Mouse (Mus musculus) heart, embryonic 10.5 days (tissue): ENCODE data around the gene Oxct1. TPM values are rescaled to one million over a fixed set of nuclear protein-coding genes. Genes with fewer than 3 reads are reported as not detected.

Source experiments
- DNase-seq: peaks from one replicate; pipeline ENCODE4 v3.0.0-alpha.2; 2017; ENCODE audit warnings: low spot score
- H3K27ac ChIP-seq: fragments of 300-500 bp; sonication (generic); 2 replicates; pipeline ENCODE4 v1.5.1; 2016; ENCODE audit warnings: mild to moderate bottlenecking
- H3K27me3 ChIP-seq: fragments of 300-500 bp; sonication (generic); 2 replicates; pipeline ENCODE4 v1.6.1; 2016; ENCODE audit warnings: mild to moderate bottlenecking; ENCODE audit not compliant: poor library complexity, insufficient read depth, severe bottlenecking
- H3K36me3 ChIP-seq: fragments of 300-500 bp; sonication (generic); 2 replicates; pipeline ENCODE4 v1.6.1; 2016; ENCODE audit warnings: mild to moderate bottlenecking, moderate library complexity
- H3K4me1 ChIP-seq: fragments of 300-500 bp; sonication (generic); 2 replicates; pipeline ENCODE4 v1.6.1; 2016; ENCODE audit warnings: mild to moderate bottlenecking
- H3K4me3 ChIP-seq: fragments of 300-500 bp; sonication (generic); 2 replicates; pipeline ENCODE4 v1.5.1; 2016; ENCODE audit warnings: mild to moderate bottlenecking, moderate library complexity
- H3K9me3 ChIP-seq: fragments of 300-500 bp; sonication (generic); 2 replicates; pipeline ENCODE4 v1.6.1; 2016; ENCODE audit warnings: mild to moderate bottlenecking, moderate library complexity
- WGBS: fragments of 180-500 bp; shearing (Covaris S2); methylation state at CpG from one replicate; pipeline ENCODE4 v1.1.7; 2016; 5-methylcytosine and 5-hydroxymethylcytosine counted together
- polyA plus RNA-seq: library from polyadenylated mRNA; unstranded; fragments of >200 nt; fragmentation: Nextera tagmentation; extraction: Ambion mirVana; gene quantifications from 2 replicates; pipeline ENCODE4 v1.2.1, GENCODE M21; 2016

Oxct1 gene
- polyA plus RNA-seq, 1 experiment from 2014 or later, result 159 TPM

GRCm38 (mm10) chr15:4167946-4168345 lies 141.8 kb downstream of the Oxct1 start:
- no peaks in the 10 kb centered on the region for H3K4me1 ChIP-seq
- 61% methylated on average over 2 of the region's 2 CpGs for WGBS
- DNase-seq, result no peak
- H3K36me3 ChIP-seq, result no peaks in the 10 kb centered on the region
- no peaks in the 10 kb centered on the region for H3K9me3 ChIP-seq
- H3K4me3 ChIP-seq, result no peak overlapping the region
- no peak overlapping the region for H3K27ac ChIP-seq
- no peaks in the 10 kb centered on the region for H3K27me3 ChIP-seq

GRCm38 (mm10) chr15:4171600-4171999 lies 145.4 kb downstream of the Oxct1 start:
- DNase-seq, result no peak
- no peaks in the 10 kb centered on the region for H3K9me3 ChIP-seq
- H3K27ac ChIP-seq, result no peak overlapping the region
- no peak overlapping the region for H3K4me3 ChIP-seq
- 69% methylated on average over 2 of the region's 2 CpGs for WGBS
- H3K27me3 ChIP-seq, result no peaks in the 10 kb centered on the region
- no peaks in the 10 kb centered on the region for H3K4me1 ChIP-seq
- H3K36me3 ChIP-seq, result no peaks in the 10 kb centered on the region

- no peaks in the 10 kb centered on the region for H3K4me1 ChIP-seq
- H3K27ac ChIP-seq, result no peak overlapping the region
- no peaks in the 10 kb centered on the region for H3K27me3 ChIP-seq
- no peaks in the 10 kb centered on the region for H3K36me3 ChIP-seq
- DNase-seq, result no peak
- peaks cover under 1% of the 10 kb centered on the region; the same call in 1 of the 2 replicates for H3K9me3 ChIP-seq
- H3K4me3 ChIP-seq, result no peak overlapping the region
Observed at GRCm38 (mm10) chr15:4197913-4198312, 171.7 kb downstream of the Oxct1 start.

Other genes starting within 250 kb of the Oxct1 start
- gene Fbxo4, start 46.8 kb upstream of the Oxct1 start, polyA plus RNA-seq, result 8.8 and 10.0 TPM in 2 replicates
- 32.4 and 39.0 TPM in 2 replicates for gene AW549877, start 30.6 kb upstream of the Oxct1 start, polyA plus RNA-seq